Mouse (Mus musculus): ENCODE results near the gene Nucks1. TPM values are rescaled to one million over a fixed set of nuclear protein-coding genes. Genes with fewer than 3 reads are reported as not detected.

Nucks1 gene
- polyA plus RNA-seq, 1 experiment, result 20.6 TPM

- Histone ChIP-seq H3ac (ENCODE audit: control insufficient read depth, insufficient read length) (no peak overlapping the region), H3K27me3 (ENCODE audit: control insufficient read depth, insufficient read depth, insufficient read length) (peaks cover 11% of the 10 kb centered on the region), H3K79me2 (ENCODE audit: control insufficient read depth, insufficient read depth) (no peaks in the 10 kb centered on the region), H3K4me3 (no peak overlapping the region), H3K4me2 (ENCODE audit: low read depth) (no peak overlapping the region), H3K36me3 (ENCODE audit: control insufficient read depth, insufficient read depth) (no peaks in the 10 kb centered on the region)
- TF ChIP-seq TCF12 (IDR thresholded peaks at IDR 0.05; ENCODE audit: insufficient read depth, poor library complexity, severe bottlenecking) (no peak), E2F4 (IDR thresholded peaks at IDR 0.05; ENCODE audit: insufficient read depth) (no peak), MYOD1 (IDR thresholded peaks at IDR 0.05; ENCODE audit: control insufficient read depth in 1 of 3, insufficient read length in 2 of 3, low read depth in 2 of 3) (no peak), TCF3 (IDR thresholded peaks at IDR 0.05; ENCODE audit: insufficient read length, low read depth) (no peak), SRF (IDR thresholded peaks at IDR 0.05; ENCODE audit: control insufficient read depth, insufficient read length, low read depth) (no peak), CEBPB (IDR thresholded peaks at IDR 0.05; ENCODE audit: insufficient read depth, poor library complexity, severe bottlenecking) (no peak), MAX (IDR thresholded peaks at IDR 0.05; ENCODE audit: low read depth) (no peak), USF1 (IDR thresholded peaks at IDR 0.05; ENCODE audit: low read depth) (no peak), POLR2A (IDR thresholded peaks at IDR 0.05; ENCODE audit: insufficient read length, low read depth) (no peak), MYOG (IDR thresholded peaks at IDR 0.05; ENCODE audit: control insufficient read depth in 1 of 3, insufficient read depth in 1 of 3, insufficient read length in 2 of 3, low read depth in 2 of 3) (no peak)
Observed at GRCm38 (mm10) chr1:131891436-131891835, 18.9 kb upstream of the Nucks1 start.

DNA sequence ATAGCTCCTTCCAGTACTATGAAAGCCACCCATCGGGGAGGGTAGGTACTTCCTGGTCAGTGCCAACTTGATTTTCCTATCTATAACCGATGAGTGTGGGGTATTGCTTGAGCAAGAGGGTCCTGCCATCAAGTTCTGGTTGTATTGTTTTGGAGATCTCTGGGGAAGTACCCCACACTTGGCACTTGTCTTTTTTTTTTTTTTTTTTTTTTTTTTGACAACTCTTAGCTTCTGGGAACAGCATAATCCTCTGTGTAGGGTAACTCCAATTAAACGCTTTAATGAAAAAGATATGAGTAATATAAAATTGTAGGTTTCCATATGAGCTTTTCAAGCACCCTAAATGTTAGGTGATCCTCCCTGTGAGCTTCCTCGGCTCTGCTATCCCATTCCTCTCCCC is 7.7 kb upstream of the Nucks1 start:
- no peaks in the 10 kb centered on the region for H3K36me3 ChIP-seq (ENCODE audit: control insufficient read depth, insufficient read depth)
- TF ChIP-seq E2F4 (IDR thresholded peaks at IDR 0.05; ENCODE audit: insufficient read depth) (no peak), SRF (IDR thresholded peaks at IDR 0.05; ENCODE audit: control insufficient read depth, insufficient read length, low read depth) (no peak), USF1 (IDR thresholded peaks at IDR 0.05; ENCODE audit: low read depth) (no peak), MYOD1 (IDR thresholded peaks at IDR 0.05; ENCODE audit: control insufficient read depth in 1 of 3, insufficient read length in 2 of 3, low read depth in 2 of 3) (no peak), CEBPB (IDR thresholded peaks at IDR 0.05; ENCODE audit: insufficient read depth, poor library complexity, severe bottlenecking) (no peak), MYOG (IDR thresholded peaks at IDR 0.05; ENCODE audit: control insufficient read depth in 1 of 3, insufficient read depth in 1 of 3, insufficient read length in 2 of 3, low read depth in 2 of 3) (no peak), POLR2A (IDR thresholded peaks at IDR 0.05; ENCODE audit: insufficient read length, low read depth) (no peak), TCF12 (IDR thresholded peaks at IDR 0.05; ENCODE audit: insufficient read depth, poor library complexity, severe bottlenecking) (no peak), TCF3 (IDR thresholded peaks at IDR 0.05; ENCODE audit: insufficient read length, low read depth) (no peak)
- H3K4me3 ChIP-seq, result no peak overlapping the region
- H3K79me2 ChIP-seq (ENCODE audit: control insufficient read depth, insufficient read depth), result no peaks in the 10 kb centered on the region
- H3K4me2 ChIP-seq (ENCODE audit: low read depth), result no peak overlapping the region
- peaks cover 19% of the 10 kb centered on the region for H3K27me3 ChIP-seq (ENCODE audit: control insufficient read depth, insufficient read depth, insufficient read length)
- H3ac ChIP-seq (ENCODE audit: control insufficient read depth, insufficient read length), result no peak overlapping the region

- TF ChIP-seq E2F4 (IDR thresholded peaks at IDR 0.05; ENCODE audit: insufficient read depth) (no peak), CEBPB (IDR thresholded peaks at IDR 0.05; ENCODE audit: insufficient read depth, poor library complexity, severe bottlenecking) (no peak), USF1 (IDR thresholded peaks at IDR 0.05; ENCODE audit: low read depth) (no peak), MYOG (IDR thresholded peaks at IDR 0.05; ENCODE audit: control insufficient read depth in 1 of 3, insufficient read depth in 1 of 3, insufficient read length in 2 of 3, low read depth in 2 of 3) (no peak), TCF12 (IDR thresholded peaks at IDR 0.05; ENCODE audit: insufficient read depth, poor library complexity, severe bottlenecking) (no peak), SRF (IDR thresholded peaks at IDR 0.05; ENCODE audit: control insufficient read depth, insufficient read length, low read depth) (no peak), MYOD1 (IDR thresholded peaks at IDR 0.05; ENCODE audit: control insufficient read depth in 1 of 3, insufficient read length in 2 of 3, low read depth in 2 of 3) (no peak), REST (IDR thresholded peaks at IDR 0.05; ENCODE audit: insufficient read depth, insufficient read length) (no peak), MAX (IDR thresholded peaks at IDR 0.05; ENCODE audit: low read depth) (no peak), POLR2AphosphoS2 (IDR thresholded peaks at IDR 0.05; ENCODE audit: insufficient read length, low read depth) (no peak), POLR2A (IDR thresholded peaks at IDR 0.05; ENCODE audit: insufficient read length, low read depth) (no peak), TCF3 (IDR thresholded peaks at IDR 0.05; ENCODE audit: insufficient read length, low read depth) (no peak)
- H3K4me2 ChIP-seq (ENCODE audit: low read depth), result no peak overlapping the region
- no peaks in the 10 kb centered on the region for H3K36me3 ChIP-seq (ENCODE audit: control insufficient read depth, insufficient read depth)
- H3ac ChIP-seq (ENCODE audit: control insufficient read depth, insufficient read length), result no peak overlapping the region
- H3K79me2 ChIP-seq (ENCODE audit: control insufficient read depth, insufficient read depth), result no peaks in the 10 kb centered on the region
- no peak overlapping the region for H3K4me3 ChIP-seq
- H3K27me3 ChIP-seq (ENCODE audit: control insufficient read depth, insufficient read depth, insufficient read length), result peaks cover 19% of the 10 kb centered on the region
Observed at GRCm38 (mm10) chr1:131903251-131903650, 7.1 kb upstream of the Nucks1 start.

GRCm38 (mm10) chr1:131905497-131905896 is 4.8 kb upstream of the Nucks1 start:
- no peak overlapping the region for H3ac ChIP-seq (ENCODE audit: control insufficient read depth, insufficient read length)

More at GRCm38 (mm10) chr1:131905497-131905896, 4.8 kb upstream of the Nucks1 start:
- Histone ChIP-seq H3K79me2 (ENCODE audit: control insufficient read depth, insufficient read depth) (no peaks in the 10 kb centered on the region), H3K36me3 (ENCODE audit: control insufficient read depth, insufficient read depth) (no peaks in the 10 kb centered on the region), H3K4me2 (ENCODE audit: low read depth) (no peak overlapping the region), H3K4me3 (no peak overlapping the region), H3K27me3 (ENCODE audit: control insufficient read depth, insufficient read depth, insufficient read length) (peaks cover 19% of the 10 kb centered on the region)
- TF ChIP-seq CEBPB (IDR thresholded peaks at IDR 0.05; ENCODE audit: insufficient read depth, poor library complexity, severe bottlenecking) (no peak), MAX (IDR thresholded peaks at IDR 0.05; ENCODE audit: low read depth) (no peak), REST (IDR thresholded peaks at IDR 0.05; ENCODE audit: insufficient read depth, insufficient read length) (no peak), MYOG (IDR thresholded peaks at IDR 0.05; ENCODE audit: control insufficient read depth in 1 of 3, insufficient read depth in 1 of 3, insufficient read length in 2 of 3, low read depth in 2 of 3) (no peak), USF1 (IDR thresholded peaks at IDR 0.05; ENCODE audit: low read depth) (no peak), SRF (IDR thresholded peaks at IDR 0.05; ENCODE audit: control insufficient read depth, insufficient read length, low read depth) (no peak), TCF3 (IDR thresholded peaks at IDR 0.05; ENCODE audit: insufficient read length, low read depth) (no peak), MYOD1 (IDR thresholded peaks at IDR 0.05; ENCODE audit: control insufficient read depth in 1 of 3, insufficient read length in 2 of 3, low read depth in 2 of 3) (no peak), POLR2A (IDR thresholded peaks at IDR 0.05; ENCODE audit: insufficient read length, low read depth) (no peak), POLR2AphosphoS2 (IDR thresholded peaks at IDR 0.05; ENCODE audit: insufficient read length, low read depth) (no peak), TCF12 (IDR thresholded peaks at IDR 0.05; ENCODE audit: insufficient read depth, poor library complexity, severe bottlenecking) (no peak), E2F4 (IDR thresholded peaks at IDR 0.05; ENCODE audit: insufficient read depth) (no peak)

Measured in myocyte (in vitro differentiated cells).